Mouse (Mus musculus) thymus, postnatal 14 days (tissue): ENCODE results near the gene Tinagl1.

ENCODE experiments used
- DNase-seq: peaks from one replicate; pipeline ENCODE4 v3.0.0; 2021

The Tinagl1 gene

GRCm38 (mm10) chr4:130175072-130175711, at the start of gene Tinagl1:
Tinagl1 (minus strand) TSS chr4:130175122.
- DNase-seq, result no peak

- DNase-seq, result no peak
Observed at GRCm38 (mm10) chr4:130224071-130224470, 49.1 kb upstream of the Tinagl1 start.

- DNase-seq, result no peak
Observed at GRCm38 (mm10) chr4:130222179-130222578, 47.3 kb upstream of the Tinagl1 start, which contains the start of gene Gm853. Gm853 (minus strand) TSS chr4:130222401.

- no peak for DNase-seq
Observed at GRCm38 (mm10) chr4:130220176-130220575, 45.3 kb upstream of the Tinagl1 start.

GRCm38 (mm10) chr4:130215392-130215791, 40.5 kb upstream of the Tinagl1 start:
- DNase-seq, result no peak

- DNase-seq, result no peak
Observed at GRCm38 (mm10) chr4:130213857-130214256, 38.9 kb upstream of the Tinagl1 start.

GRCm38 (mm10) chr4:130213197-130213596, 38.3 kb upstream of the Tinagl1 start:
- no peak for DNase-seq

- DNase-seq, result no peak
Observed at GRCm38 (mm10) chr4:130212421-130212820, 37.5 kb upstream of the Tinagl1 start.

GRCm38 (mm10) chr4:130211870-130212269, 36.9 kb upstream of the Tinagl1 start:
- DNase-seq, result no peak

- peak; percentile 77 for DNase-seq
Observed at GRCm38 (mm10) chr4:130198694-130199670, 24.1 kb upstream of the Tinagl1 start.

GRCm38 (mm10) chr4:130196542-130196941, 21.6 kb upstream of the Tinagl1 start:
- DNase-seq, result no peak

GRCm38 (mm10) chr4:130195924-130196323, 21.0 kb upstream of the Tinagl1 start:
- DNase-seq, result no peak

- no peak for DNase-seq
Observed at GRCm38 (mm10) chr4:130192266-130192665, 17.3 kb upstream of the Tinagl1 start.

- DNase-seq, result no peak
Observed at GRCm38 (mm10) chr4:130189606-130190005, 14.7 kb upstream of the Tinagl1 start.

GRCm38 (mm10) chr4:130188806-130189297, 13.9 kb upstream of the Tinagl1 start:
- peak; percentile 76 for DNase-seq

GRCm38 (mm10) chr4:130186891-130187290, 12.0 kb upstream of the Tinagl1 start:
- DNase-seq, result no peak

- DNase-seq, result no peak
Observed at GRCm38 (mm10) chr4:130186450-130186849, 11.5 kb upstream of the Tinagl1 start.

GRCm38 (mm10) chr4:130183879-130184278, 9.0 kb upstream of the Tinagl1 start:
- no peak for DNase-seq

- no peak for DNase-seq
Observed at GRCm38 (mm10) chr4:130183023-130183422, 8.1 kb upstream of the Tinagl1 start.

- no peak for DNase-seq
Observed at GRCm38 (mm10) chr4:130181886-130182285, 7.0 kb upstream of the Tinagl1 start.

- DNase-seq, result no peak
Observed at GRCm38 (mm10) chr4:130180909-130181602, 6.1 kb upstream of the Tinagl1 start.

- DNase-seq, result no peak
Observed at GRCm38 (mm10) chr4:130179876-130180275, 5.0 kb upstream of the Tinagl1 start.

- no peak for DNase-seq
Observed at GRCm38 (mm10) chr4:130177536-130177935, 2.6 kb upstream of the Tinagl1 start.
